8 mouse cellular contexts compared by ENCODE assay signal in the genomic region with DNA sequence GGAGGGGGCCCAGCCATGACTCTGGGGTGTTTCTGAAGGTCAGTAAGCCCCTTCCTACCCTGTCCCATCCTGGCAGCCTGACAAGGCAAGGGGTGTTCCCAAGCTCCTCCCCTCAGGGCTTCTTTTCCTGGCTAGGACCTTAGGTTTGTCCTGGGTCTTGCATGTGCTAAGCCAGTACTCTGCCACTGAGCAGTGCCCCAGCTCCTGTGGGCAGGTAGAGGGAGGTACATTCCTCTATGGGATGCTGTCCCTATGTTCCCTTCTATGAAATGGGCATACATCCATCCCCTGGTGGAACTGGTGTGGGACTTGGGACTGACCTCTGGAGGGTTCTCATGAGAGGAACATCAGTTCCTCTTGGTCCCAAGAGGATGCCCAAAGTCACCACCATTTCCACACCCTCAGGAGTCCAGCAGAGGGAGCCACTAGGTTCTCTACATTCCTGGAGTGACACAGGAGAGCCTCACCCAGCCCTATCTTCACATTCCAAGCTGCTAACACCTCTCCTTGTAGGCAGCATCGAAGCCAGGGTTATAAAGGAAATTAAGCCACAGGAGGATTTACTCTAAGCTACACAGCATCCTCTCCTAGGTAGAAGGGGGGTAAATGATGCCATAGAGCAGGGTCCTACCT. TPM values are rescaled to one million over a fixed set of nuclear protein-coding genes. Genes with fewer than 3 reads are reported as not detected.
DNase-seq lines count a peak whose midpoint lies in the region; ATAC-seq lines count a peak whose summit lies in the region.

No protein-coding gene starts in this region.

- no peak overlapping the region for H3K27ac ChIP-seq in kidney, embryonic 14.5 days (ENCODE audit: low read depth, low read length)
- H3K27ac ChIP-seq in lung, embryonic 16.5 days (ENCODE audit: low read length): peak overlapping the region; percentile 84; the same call in 1 of the 2 replicates

- intact Hi-C loops in left cerebral cortex, postnatal 10 days (cut with DNase I): no loop called here

- H3K9ac ChIP-seq in kidney, embryonic 14.5 days (ENCODE audit: low read depth, low read length): no peak overlapping the region
- H3K9ac ChIP-seq in lung, embryonic 16.5 days (ENCODE audit: low read length): no peak overlapping the region; the same call in 1 of the 2 replicates

- no peaks in the 10 kb centered on the region for H3K9me3 ChIP-seq in kidney, embryonic 14.5 days (ENCODE audit: control insufficient read depth, low read length)
- H3K9me3 ChIP-seq in lung, embryonic 16.5 days (ENCODE audit: control insufficient read depth, low read length): no peaks in the 10 kb centered on the region

- H3K4me1 ChIP-seq in kidney, embryonic 14.5 days (ENCODE audit: control insufficient read depth, insufficient read depth, low read length): peaks cover 8% of the 10 kb centered on the region
- H3K4me1 ChIP-seq in lung, embryonic 16.5 days (replicated peaks; ENCODE audit: control insufficient read depth, insufficient read depth, low read length): peaks cover 20% of the 10 kb centered on the region

- 4% methylated on average over 1 of the region's 1 CpGs for WGBS in kidney, embryonic 14.5 days
- 0% methylated on average over 1 of the region's 1 CpGs for WGBS in lung, embryonic 16.5 days

- H3K36me3 ChIP-seq in kidney, embryonic 14.5 days (ENCODE audit: control insufficient read depth, insufficient read depth, low read length): no peaks in the 10 kb centered on the region
- no peaks in the 10 kb centered on the region for H3K36me3 ChIP-seq in lung, embryonic 16.5 days (ENCODE audit: control insufficient read depth, insufficient read depth, low read length)

- DNase-seq in kidney, postnatal 14 days: no peak
- peak; percentile 40 for DNase-seq in NIH3T3 (ENCODE audit: low read depth)
- DNase-seq in urinary bladder, postnatal 36 days (ENCODE audit: low spot score in 2 of 2): no peak
- no peak for DNase-seq in left cerebral cortex, postnatal 10 days (ENCODE audit: extremely low spot score in 1 of 2, low spot score in 2 of 2)
- no peak for DNase-seq in gastrocnemius, adult 18-20 months (ENCODE audit: low spot score)

- no peak overlapping the region for H3K4me3 ChIP-seq in kidney, embryonic 14.5 days (ENCODE audit: low read length)
- no peak overlapping the region for H3K4me3 ChIP-seq in lung, embryonic 16.5 days (ENCODE audit: low read length)

- H3K27me3 ChIP-seq in kidney, embryonic 14.5 days (ENCODE audit: control insufficient read depth, insufficient read depth, low read length): peaks cover 15% of the 10 kb centered on the region
- no peaks in the 10 kb centered on the region for H3K27me3 ChIP-seq in lung, embryonic 16.5 days (ENCODE audit: control insufficient read depth, insufficient read depth, low read depth, low read length)

- H3K4me2 ChIP-seq in kidney, embryonic 14.5 days (replicated peaks; ENCODE audit: low read depth, low read length): no peak overlapping the region
- no peak overlapping the region for H3K4me2 ChIP-seq in lung, embryonic 16.5 days (ENCODE audit: low read depth, low read length)

- 0 out of 2 replicates have a peak, but pooled peaks have one; percentile 8 for ATAC-seq in kidney, embryonic 14.5 days (ENCODE audit: low FRiP score, low TSS enrichment)
- 0 out of 2 replicates have a peak, but pooled peaks have one; percentile 22 for ATAC-seq in erythroblast, adult 5-6 weeks (replicated peaks; ENCODE audit: low FRiP score, poor library complexity, severe bottlenecking)
- 0 out of 2 replicates have a peak, but pooled peaks have one; percentile 16 for ATAC-seq in lung, embryonic 16.5 days (ENCODE audit: low read depth)

RNA-seq across cellular contexts. Expression of a gene that starts 7.6 kb away (rescaled TPM):
- polyA plus RNA-seq in kidney, embryonic 14.5 days (2014; fragmentation: Nextera tagmentation; extraction: Ambion mirVana): 5.1 and 6.9 TPM in 2 replicates
- 0.21 TPM in 1 of 2 replicates, not detected in the other for total RNA-seq in erythroblast, adult 5-6 weeks (2015; ENCODE audit: low replicate concordance)
- 0.14 TPM in 1 of 2 replicates, not detected in the other for total RNA-seq in erythroblast, adult 5-6 weeks (2017; ENCODE audit: low replicate concordance)
- 6.8 and 7.8 TPM in 2 replicates for polyA plus RNA-seq in lung, embryonic 16.5 days (2015; fragmentation: Nextera tagmentation; extraction: Ambion mirVana)
- 10 to 100 TPM; 63.5 to 70.7 TPM for total RNA-seq in left cerebral cortex, postnatal 10 days (2021)
- 10 to 100 TPM; 34.5 to 75.8 TPM for total RNA-seq in gastrocnemius, adult 18-20 months (2021)

Comparison
In these comparisons a context has a peak if more than half of its experiments do, and no peak if none do; other contexts are left out.
1. RNA of a gene that starts 7.6 kb away (total RNA-seq): 34.5 to 75.8 TPM in gastrocnemius, adult 18-20 months and 63.5 to 70.7 TPM in left cerebral cortex, postnatal 10 days; 0.14 to 0.21 TPM in erythroblast, adult 5-6 weeks; every median in the first group is over 10 times any median in the second.
2. Peak in every context shown above with its lines, with median percentiles within 50 percentile points of each other: ATAC-seq.